Mouse (Mus musculus): ENCODE results near the gene Smim11.
A peak's percentile ranks its signal among the peaks of the same experiment; 100 is the strongest.

Smim11 gene

DNA sequence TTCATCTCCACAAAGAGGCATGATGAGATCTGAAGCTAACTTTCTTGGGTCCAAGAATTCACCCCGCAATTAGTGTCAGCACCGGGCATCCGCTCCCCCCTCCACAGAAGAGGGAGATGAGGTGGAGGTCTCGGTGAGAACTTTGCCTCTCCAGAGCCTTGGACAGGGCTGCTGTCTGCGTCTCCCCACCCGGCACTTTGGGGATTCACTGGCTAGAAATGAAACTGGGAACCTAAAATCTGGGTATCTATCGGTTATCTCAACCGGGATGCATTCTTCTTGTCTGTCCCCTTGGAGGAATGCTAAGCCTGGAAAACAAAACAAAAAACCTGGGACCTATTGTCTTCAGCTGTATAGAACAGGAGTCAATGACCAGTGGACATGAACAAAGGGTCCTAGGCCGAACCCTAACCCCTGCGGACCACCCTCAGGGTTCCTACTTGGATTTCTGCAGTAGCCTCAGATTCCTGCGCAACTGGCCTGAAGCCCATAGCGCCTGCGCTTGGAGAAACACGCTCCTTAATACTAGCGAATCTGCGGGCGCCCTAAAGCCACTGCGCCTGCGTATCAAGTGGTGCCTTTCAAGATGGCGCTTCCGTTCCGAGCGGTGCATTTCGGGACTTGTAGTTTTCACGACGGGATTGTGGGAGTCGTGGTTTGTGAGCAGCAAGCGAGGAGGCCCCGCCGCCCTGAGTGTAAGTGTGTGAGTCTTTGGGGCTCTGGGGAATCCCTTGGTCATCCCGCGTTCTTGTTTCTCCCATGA, at the start of gene Smim11:
Gene Smim11 (plus strand): TSS at position 638 of the 763 bp plus-strand sequence.
- peak; percentile 92 for DNase-seq (ENCODE audit: low spot score)

DNA sequence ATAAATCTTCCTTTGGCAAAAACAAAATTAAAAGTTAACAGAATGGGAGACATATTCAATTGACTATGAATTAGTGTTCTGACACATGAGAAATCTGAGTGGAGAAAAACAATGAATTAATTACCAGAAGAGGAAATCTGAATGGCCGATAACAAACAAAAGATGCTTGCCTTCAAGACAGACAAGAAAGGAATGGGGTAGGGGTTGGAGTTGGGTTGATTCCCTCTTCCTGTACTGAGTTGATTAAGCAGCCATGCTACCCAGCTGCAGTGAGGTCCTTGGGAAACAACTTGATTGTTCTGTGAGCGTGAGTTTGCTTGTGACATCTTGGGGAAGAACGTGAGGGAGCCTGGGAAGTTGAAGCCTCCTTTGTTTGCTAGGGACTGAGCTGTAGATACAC, 46.8 kb upstream of the Smim11 start:
- no peak for DNase-seq (ENCODE audit: low spot score)

DNA sequence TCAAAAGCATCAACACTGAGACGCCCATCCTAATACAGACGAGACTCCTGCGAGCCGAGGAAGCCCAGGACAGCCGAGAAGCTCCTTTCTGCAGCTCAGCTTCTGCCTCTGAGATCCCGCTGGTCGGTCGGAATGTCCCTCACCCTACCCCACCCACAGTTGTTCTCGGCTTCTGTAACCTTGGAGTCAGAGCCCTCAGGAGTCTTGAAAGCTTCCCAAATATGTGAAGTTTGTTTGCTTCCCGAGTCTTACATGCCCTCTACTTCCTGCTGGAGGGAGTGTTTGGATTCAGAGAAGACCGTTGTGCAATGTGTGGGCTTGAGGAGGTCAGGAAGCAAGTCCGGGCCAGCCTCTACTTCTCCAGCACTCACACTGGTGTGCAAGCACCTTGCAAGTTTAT, 33.2 kb upstream of the Smim11 start:
- no peak for DNase-seq (ENCODE audit: low spot score)

DNA sequence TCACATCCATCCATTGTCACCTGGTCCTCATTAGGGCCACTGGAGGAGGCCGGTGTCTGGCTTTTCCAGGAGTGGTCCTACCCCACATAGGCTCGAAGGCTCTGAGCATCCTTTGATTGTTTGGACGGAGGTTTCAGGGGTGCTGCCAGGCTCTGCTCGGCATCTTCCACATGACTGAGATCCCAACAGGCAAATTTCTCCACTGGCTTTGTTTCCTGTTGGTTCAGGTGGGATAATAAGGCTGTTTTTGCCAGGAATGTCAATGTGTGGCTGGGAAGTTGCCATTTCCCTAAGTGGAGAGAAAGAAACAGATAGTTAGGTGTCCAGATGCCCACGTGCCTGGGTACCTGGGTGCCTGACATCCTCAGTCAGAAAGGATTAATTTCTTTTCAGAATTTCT, 26.6 kb upstream of the Smim11 start:
- DNase-seq (ENCODE audit: low spot score) = no peak

DNA sequence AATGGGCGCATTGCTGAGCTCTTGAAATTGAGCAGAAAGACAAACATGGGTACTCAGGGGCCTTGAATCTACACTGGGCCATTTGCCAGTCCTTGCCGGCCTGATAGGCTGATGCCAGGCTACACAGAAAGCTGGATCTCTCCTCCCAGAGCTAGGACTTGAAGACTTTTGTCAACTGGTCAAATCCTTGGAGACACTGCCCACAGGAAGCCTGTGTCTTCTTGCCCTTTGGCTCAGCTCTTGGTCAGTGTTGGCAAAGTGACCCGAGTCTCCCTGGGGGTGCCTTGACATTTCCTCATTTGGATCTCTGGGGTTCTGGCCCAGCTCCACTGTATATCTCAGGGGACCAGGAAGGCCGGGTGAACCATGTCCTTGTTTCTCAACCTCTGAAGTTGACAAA, 25.6 kb upstream of the Smim11 start:
- peak; percentile 85 for DNase-seq (ENCODE audit: low spot score)

DNA sequence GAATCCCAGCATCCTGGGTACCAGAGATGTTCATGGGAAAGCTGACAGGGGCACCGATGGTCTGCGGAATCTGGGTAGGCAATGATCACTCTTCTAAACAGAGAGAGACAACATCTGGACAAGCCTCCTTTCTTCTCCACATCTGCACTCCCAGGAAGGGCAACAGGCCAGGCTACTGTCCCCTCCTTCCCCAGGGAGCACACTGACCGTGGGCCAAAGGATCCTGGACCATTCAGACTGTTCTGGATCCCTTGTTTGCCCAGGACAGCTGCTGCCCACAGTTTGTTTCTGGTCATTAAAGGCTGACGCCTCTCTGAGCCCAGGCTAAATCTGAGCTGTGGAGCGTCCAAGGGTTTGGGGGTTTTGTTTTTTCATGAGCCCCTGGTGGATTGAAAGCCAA, 18.4 kb upstream of the Smim11 start:
- DNase-seq (ENCODE audit: low spot score) = no peak

DNA sequence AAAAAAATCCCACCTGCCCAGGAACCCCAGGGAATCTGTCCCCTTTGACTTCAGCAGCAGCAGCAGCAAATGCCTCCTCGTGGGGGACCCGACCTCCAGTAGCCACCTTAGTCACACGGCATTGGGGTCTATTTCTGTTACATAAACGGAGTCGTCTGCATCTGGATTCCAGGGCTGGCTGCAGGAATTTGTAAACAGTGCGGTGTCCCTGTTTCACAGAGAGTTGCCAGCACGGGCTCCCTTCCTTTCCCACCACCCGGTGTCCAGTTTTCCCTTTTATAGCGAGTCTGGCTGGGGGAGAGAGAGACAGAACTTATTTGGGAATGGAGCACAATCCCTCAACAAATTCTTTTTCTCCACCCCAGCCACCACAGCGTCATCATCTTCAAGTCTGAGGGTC, 16.0 kb upstream of the Smim11 start:
- DNase-seq (ENCODE audit: low spot score) = no peak

DNA sequence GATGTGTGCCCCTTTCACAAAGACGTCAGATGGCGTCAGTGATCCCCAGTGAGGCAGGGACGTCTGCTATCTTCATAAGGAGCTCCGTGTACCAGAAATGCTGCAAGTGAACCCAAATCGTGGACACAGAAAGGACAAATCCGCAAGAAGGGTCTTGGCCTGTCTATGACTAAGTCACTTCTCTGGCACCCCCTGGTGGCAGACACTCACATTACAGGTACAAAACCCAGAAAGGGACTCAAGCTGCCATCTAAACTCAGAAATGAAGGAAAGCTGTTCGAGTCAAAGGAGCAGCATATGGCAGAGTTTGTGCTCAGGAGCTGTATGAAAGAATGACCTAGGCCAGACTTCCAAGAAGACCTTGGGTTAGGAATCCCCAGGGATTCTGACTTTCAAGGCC, 14.5 kb upstream of the Smim11 start:
- peak; percentile 55 for DNase-seq (ENCODE audit: low spot score)

DNA sequence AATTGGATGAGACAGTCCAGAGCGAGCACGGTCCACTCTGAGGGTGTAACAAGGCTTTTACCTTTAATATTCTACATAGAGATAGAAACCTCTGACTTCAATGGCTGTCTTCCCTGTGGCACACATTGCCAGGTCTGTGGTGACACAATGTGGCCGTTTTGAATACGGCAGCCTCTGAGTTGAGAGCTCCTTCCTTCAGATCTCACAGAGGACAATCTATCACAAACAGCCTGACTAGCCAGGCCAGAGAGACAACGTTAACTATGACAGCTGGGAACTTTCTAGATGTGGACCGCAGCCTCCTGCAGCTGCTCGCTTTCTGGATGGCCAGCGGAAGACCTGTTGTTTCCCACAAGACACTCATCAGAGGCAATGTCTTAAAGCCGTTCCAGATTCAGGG, 12.3 kb upstream of the Smim11 start:
- no peak for DNase-seq (ENCODE audit: low spot score)

DNA sequence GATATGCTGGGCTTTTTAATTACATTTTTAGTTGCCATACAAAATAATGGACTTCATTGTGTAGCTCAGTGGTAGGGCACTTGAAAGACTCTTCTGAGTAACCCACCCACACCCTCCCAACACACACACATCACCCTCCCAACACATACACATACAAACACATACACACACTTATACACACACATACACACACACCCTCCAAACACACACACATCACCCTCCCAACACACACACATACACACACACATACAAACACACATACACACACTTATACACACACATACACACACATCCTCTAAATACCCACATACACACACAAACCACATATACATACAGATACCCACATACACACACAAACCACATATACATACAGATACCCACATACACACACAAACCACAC, 11.0 kb upstream of the Smim11 start:
- no peak for DNase-seq (ENCODE audit: low spot score)

DNA sequence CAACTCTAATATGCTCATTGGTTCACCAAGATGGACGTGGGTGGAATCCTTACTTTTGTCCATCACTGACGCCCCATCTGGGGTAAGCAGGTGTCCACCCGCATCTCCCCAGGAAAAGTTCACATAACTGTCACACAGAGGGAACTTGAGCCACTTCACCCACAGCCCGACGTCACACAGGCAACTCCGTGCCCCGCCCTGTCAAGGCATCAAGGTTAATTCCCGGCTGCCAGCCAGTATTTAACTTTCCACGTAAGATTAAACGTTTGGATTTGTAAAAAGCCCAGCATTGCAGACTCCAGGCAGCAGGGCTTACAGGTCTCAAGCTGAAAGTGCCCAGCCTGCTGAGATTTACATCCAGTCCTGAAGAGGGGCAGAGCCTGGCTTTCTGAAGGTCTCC, 9.0 kb upstream of the Smim11 start, which contains the start of gene Kcne2:
Gene Kcne2 (plus strand): TSS at position 289 of the 400 bp plus-strand sequence.
- DNase-seq (ENCODE audit: low spot score) = no peak

DNA sequence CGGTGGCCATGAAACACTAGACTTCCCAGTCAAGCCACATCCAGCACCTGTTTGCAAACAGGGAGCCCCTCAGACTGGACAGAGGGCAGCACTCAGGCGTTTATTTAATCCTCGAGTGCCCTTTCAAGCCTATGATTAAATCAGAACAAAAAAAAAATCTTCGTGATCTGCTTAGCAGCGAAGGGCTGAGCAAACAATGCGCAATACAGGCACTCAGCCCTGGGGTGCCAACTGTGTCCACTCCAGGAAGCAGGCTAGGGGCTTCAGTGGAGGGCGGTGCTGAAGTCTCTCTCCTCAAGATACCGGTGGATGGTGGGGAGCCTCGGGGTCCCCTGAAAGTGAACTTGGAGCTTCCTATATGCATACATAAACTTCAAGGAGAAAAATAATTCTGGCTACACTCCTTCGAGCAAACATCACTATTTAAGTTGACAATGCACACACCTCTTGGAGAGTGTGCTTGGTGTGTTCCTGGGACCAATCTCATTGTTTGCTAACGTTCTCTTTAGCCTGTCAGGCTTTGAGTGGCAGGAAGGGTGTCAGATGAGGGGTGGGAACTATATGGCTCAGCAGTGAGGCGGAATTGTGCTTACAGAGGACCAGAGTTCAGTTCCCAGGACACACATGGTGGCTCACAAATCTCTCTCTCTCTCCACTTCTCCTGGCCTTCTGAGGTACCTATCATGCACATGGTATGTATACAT, 6.7 kb upstream of the Smim11 start:
- DNase-seq (ENCODE audit: low spot score) = no peak

DNA sequence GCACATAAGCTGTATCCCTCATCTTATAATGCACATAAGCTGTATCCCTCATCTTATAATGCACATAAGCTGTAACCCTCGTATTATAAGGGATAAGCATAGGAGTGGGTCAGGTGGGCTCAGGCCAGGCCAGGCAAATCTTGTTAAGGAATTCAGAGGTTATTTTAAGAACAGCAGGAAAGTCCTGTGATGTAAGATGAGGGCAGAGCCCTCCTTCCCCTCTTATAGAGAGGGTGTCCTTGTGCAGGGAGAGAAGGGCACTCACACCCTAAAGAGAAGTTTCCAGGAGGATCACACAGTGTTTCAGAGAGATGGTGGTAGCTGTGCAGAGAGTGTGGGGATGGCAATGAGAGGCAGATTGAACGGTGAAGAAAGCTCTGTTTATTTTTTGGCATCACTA, 5.8 kb upstream of the Smim11 start:
- DNase-seq (ENCODE audit: low spot score) = no peak

DNA sequence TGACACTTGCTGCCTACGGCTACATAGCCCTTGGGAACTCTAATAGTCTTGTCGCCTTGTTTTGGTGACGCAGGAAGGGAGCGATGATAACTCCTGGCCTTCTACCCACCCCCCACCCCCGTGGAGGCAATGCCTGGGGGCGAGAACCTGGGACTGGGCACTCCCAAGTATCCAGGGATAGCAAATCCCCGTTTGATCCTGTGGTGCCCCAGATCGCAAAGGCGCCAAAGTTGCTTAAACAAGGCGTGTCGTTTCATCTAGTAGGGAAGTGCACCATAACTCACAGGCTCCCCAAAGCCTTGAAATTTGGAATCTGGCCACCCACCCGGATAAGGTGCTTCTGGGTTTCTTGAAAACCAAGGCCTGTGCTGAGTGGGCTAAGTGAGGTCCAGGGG, 323 bp downstream of the Smim11 start:
- DNase-seq (ENCODE audit: low spot score) = no peak

DNA sequence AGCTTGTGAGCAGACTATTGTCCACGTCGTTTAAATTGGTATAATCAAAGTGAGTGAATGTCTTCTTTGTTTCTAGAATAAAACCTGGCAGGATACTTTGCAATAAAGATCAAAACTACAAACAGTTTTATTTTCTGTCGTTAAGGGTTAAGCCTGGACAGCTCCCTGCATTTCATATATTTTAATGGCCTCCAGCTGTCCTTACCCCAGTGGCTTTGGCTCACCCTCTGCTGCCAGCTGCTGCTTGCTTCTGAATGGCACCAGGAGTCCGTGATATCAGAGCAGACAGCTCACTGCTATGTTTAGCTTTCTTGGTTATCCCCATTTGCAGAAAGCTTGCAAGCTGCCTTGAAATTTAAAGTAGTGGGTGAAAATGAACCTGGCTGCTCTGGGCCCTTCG, 903 bp downstream of the Smim11 start:
- DNase-seq (ENCODE audit: low spot score) = no peak

DNA sequence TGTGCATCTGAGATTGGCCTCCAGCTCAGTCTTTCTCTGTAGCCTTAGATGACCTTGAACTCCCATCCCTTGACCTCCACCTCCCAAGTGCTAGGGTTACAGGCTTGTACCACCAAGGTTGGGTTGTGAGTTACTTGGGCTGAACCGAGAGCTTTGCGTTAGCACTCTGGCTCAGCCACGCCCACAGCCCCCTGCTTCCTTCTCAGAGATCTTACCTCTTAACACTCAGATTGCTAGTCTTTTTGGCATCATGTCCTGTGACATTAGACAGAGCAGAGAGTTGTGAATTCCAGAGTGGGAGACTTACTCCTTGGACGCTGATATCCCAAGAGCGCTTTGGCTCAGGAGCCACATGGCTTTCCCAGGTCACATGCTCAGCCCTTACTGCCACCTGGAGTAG, 1.4 kb downstream of the Smim11 start:
- DNase-seq (ENCODE audit: low spot score) = no peak

DNA sequence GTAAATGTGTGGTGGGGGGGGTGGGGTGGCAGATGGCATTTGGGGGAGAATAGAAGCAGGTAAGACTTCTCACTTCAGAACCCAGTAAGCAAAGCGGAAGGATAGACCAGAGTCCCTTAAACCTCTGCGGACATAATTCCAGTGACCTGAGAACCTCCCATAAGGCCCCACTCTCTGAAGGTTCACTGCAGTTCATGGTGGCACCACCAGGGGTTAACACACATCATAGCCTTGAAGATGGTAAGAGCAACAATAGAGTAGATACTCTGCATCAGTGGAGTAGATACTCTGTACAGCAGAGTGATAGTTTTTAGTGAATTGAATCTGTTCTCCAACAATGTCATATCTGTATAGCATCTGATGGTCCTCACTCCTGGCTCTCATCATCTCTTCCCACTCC, 4.4 kb downstream of the Smim11 start:
- no peak for DNase-seq (ENCODE audit: low spot score)

DNA sequence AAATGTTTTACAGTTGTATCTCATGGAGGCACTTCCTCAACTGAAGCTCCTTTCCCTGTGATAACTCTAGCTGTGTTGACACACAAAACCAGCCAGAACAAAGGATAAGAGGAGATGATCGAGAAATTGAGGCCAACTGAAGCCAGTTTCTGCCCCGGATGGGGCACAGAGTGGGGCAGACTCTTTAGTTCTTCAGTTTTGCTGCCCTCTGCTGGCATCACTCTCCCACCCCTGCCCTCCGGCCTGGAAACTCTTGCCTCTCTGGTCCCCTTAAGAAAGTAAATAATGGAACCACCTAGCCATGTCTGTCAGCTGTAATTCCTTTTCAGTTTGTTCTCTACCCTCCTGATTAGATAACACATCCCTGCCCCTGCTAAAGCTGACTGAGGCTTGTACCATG, 6.9 kb downstream of the Smim11 start:
- DNase-seq (ENCODE audit: low spot score) = no peak

DNA sequence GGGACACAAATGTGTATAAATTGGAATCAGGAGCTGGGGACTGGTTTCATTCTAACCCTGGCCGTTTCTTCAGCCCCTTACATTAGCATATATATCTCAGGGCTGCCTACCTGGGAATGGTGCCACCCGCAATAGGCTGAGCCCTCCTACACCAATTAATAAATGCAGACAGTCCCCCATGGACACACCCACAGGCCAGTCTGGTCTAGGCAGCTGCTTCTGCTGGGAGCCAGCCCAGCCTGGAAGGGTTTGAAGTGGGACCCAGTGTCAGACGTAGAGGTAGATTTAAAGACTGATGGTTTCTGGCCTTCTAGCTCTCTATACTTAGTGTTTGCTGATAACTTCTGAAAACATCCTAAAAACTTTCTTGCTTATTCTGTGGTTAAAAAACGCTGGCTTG, 8.0 kb downstream of the Smim11 start:
- no peak for DNase-seq (ENCODE audit: low spot score)

DNA sequence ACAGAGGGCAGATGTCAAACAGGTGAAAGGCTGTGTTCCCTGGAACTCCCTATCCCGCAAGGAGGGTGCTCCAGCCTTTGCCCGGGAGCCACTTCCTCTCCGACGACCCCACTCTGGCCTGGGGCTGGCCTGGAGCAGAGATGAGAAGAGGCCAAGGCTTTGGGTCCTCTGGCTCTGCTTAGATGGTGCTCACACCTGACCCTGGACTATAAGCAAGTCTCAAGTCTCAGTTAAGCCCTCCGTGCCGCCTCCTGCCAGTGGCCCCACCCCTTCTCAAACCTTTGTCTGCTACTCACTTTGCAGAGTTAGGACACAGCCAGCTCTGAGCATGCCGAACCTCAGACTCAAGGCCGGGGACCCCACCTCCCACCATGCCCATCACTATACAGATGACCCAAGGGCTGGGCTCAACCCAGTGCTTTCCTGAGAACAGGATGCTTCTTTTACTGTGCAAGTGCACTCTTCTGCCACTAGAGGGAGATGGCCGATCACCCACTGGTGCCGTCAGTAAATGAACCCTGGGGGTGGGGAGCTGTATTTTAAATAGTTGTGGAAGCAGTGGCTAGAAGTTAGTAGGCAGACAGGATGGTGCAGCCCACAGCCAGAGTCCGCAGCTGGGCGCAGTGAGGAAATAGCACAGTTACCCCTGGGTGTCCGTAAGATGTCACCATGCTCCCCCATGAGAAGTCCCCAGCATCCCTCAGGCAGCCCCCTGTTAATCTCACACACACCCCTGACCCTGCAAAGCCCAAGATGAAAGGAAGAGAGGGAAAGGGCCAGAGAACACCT, 13.1 kb downstream of the Smim11 start:
- DNase-seq (ENCODE audit: low spot score) = no peak

DNA sequence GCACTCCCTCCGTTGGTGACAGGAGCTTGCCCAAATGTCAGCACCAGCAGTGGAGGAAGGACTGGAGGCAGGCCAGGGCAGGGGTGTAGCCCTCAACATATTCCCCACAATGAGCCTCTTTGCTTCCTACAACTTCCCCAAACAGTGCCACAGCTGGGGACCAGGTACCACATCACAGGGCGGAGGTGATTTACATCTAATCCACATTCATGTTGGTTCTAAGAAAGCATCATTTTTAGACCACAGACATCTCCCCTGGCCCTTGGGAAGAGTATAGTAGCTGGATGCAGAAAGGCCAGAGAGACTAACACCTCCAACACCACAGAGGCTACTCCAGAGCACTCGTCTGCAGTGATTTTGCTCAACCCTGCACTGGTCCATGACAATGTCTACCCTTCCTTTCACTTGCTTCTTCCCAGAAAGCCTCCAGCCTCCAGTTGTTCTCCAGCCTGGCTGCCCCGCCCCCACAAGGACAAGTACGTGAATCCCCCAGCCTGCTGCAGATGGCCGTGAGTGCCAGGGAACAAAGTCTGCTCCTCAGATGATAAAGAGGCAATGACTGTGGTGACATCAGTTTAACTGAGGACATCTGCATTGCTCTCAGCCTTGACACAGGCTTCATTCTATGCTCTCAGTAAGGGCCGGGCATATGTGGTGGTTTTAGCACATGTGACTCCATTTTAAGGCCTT, 15.1 kb downstream of the Smim11 start:
- no peak for DNase-seq (ENCODE audit: low spot score)

DNA sequence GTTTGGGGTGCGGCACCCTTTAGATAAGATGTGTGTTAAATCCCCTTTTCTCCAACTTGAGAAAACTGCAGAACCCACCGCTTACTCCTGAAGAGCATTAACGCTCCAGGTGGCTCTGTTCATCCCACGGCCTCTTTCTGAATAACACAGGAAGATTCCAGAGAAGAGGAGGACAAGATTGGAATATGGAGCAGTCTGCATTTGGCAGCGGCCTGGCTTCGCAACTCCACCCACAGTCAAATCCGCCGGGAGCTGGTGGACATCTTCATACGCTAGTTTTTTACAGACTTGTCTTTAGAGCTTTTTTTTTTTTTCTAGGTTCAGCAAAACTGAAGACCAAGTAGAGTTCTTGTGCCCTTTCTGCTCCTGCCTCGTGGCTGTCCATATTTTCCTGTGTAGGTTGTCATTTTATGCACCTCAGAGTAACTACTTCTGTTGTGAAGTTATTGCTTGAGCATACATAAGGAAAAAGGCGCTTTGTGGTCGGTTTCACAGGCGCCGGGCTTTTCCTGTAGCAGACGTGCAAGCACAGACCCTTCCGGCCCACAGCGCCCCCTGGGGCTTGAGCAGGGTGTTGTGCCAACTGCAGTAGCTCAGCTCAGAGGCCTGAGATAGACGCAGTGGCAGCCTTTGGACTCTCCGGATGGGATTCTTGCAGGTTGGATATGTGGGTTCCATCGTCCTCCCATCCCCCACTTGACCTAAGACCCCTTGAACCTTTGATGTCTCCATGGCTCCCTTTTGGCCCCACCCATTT, 18.4 kb downstream of the Smim11 start:
- no peak for DNase-seq (ENCODE audit: low spot score)
